Mouse (Mus musculus) embryo, embryonic 10 days (tissue): ENCODE measurements at regions not wholly inside any gene's neighbourhood (a gene's known extent, or its start where the extent isn't known, plus 50 kb on each side); places are given as distances from the start of the nearest gene placed in this dataset.

ENCODE experiments used
- DNase-seq: peaks from one replicate; pipeline ENCODE4 v3.0.0-alpha.2; 2015; ENCODE audit warnings: low spot score

DNA sequence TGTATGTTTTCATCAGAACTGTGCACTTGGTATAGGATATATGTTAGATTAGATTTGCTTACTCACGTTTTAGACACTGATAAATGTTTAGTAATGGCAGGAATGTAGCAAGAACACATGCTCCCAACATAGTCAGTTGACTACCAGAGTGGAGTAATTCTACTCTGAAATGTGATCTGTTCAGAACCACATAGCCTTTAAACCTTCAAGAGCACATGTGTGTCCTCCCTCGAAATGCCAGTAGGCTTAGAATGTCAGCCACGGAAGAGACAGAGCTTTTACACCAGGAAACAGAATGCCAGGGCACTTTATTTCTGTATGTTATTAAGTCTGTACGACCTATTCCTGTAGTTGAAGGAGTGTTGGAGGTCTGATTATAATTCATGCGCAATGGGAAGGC is 51.3 kb upstream of the Cd28 start:
- DNase-seq = no peak

DNA sequence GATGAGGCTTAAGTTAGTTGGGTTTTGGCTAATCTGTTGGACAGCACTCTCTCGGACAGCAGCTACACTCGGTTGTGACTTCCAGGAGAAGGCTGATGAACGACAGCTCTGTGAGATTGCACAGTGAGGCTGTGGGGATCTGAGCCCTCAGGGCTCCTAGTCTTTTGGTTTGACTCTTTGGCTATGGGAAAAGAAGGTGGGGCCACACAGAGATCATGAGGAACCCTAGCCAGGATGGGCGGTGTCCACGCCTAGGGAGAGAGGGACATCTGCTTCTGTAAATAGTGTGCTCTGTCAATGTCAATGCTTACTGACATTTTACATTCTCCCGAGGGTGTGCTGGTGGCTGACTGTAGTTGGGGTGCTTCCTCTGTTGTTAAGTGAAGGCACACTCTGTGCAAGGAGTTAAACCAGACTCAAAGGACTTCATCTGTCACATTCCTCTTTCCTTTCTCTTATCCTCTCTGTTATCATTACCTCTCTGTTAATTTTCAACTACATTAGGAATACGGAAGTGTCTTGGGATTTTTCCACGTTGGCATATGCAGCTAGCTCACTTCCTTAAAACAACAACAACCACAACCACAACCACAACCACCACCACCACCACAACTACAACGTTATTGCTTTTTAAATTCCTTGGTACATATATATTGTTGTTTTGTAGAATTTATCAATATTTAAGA is 54.2 kb upstream of the Cd28 start:
- DNase-seq = no peak

DNA sequence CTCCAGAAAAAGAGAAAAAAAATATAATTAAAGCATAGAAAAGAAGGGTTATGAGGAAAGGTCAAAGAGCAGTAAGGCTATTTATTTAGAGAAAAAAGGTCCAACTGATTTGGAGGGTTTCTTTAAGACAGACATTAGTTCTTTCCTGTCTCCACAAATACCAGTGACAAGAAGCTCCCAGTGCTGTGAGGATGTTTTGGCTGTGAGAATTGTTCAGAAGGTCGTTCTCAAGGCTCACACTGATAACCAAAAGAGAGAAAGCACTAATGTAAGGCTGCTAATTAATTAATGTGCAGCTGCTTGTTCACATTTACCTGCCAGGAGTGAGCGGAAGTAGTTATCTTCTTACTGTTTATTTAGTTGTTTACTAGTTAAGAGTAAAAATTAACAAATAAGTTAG is 54.7 kb upstream of the Cd28 start:
- DNase-seq = no peak

DNA sequence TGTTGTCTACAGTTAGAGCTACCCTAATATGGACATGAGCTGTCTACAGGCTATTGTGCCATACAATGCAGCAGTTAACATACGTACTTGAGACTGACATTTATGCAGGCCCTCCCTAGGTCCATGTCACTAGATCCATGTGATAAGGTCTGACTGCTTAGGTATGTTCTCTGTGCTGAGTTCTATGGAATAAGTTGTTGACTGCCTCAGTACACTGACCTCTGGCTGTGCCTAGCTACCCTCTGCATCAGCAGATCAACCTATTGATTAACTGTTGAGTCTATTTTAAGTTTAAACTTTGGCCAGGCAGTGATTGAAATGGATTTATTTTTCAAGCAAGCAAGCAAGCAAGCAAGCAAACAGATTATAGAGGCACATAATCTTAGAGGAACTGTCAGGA is 57.0 kb upstream of the Cd28 start:
- no peak for DNase-seq

DNA sequence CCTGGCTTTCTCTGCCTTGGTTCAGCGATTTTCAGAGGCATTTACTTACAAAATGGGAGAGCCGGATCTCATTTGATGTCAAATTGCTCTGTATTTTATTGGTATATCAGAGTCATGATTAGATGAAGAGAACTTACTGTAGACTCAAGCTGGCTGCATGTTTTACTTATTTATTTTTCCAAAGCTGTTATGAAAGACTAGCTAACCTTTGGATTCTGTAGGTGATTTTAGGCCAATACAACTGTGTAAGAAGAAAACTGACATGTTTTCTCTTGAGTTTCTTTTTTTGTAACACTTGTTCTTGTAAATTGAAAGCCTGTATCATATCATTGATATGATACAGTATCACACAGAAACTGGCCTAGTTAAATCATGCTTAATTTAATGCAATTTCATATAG is 57.6 kb upstream of the Cd28 start:
- DNase-seq = no peak

DNA sequence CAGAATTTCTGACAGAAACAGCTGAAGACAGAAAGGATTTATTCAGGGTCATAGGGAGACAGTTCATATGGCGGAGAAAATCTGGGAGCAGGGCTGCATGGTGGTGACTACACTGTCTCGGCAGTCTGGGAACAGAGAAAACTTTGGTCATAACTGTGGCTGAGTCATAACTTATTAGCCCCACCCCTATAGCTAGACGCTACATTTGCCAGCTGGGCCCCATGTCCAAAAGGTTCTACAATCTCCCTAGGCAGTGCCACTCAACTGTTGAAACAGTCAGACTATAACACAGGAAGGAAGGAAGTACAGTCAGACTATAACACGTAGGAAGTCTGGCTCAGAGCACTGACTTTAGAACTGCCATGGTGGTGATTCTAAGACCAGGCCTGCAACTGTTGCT is 58.2 kb upstream of the Cd28 start:
- DNase-seq = no peak

DNA sequence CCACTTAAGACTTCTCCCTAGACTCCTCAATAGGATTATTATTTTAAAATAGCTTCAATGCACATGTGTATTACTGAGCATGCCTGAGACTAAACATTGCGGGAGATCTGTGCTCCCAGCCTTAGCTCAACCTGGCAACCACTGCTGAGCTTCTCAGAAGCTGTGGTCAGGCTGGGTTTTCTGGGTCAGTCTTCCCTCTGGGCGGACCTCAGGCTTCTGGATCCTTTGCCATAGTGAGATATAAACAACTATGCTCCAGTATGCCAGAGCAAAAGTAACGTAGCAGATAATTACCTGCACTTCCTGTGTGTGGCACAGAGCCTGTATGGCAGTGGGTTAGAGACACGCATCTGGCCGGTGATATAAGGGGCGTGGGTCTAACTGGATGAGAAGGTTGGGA is 59.1 kb upstream of the Cd28 start:
- no peak for DNase-seq

DNA sequence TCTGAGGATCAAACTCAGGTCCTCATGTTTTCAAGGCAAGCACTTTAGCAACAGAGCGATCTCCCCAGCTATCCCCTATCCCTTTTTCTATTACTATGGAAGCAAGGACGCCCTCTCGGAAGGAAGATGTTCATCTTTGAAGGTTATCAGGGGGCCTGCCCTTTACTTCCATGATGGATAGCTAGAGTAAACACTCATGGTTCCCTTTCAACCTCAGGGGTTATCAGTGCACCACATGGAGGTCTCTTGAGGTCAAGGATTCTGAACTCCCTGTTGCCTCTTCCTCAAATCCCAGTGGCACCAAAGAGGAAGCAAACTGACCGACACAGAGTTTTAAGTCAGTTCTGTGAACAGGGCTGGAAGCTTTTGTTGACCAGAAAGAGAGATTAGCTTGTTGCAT is 59.6 kb upstream of the Cd28 start:
- no peak for DNase-seq

DNA sequence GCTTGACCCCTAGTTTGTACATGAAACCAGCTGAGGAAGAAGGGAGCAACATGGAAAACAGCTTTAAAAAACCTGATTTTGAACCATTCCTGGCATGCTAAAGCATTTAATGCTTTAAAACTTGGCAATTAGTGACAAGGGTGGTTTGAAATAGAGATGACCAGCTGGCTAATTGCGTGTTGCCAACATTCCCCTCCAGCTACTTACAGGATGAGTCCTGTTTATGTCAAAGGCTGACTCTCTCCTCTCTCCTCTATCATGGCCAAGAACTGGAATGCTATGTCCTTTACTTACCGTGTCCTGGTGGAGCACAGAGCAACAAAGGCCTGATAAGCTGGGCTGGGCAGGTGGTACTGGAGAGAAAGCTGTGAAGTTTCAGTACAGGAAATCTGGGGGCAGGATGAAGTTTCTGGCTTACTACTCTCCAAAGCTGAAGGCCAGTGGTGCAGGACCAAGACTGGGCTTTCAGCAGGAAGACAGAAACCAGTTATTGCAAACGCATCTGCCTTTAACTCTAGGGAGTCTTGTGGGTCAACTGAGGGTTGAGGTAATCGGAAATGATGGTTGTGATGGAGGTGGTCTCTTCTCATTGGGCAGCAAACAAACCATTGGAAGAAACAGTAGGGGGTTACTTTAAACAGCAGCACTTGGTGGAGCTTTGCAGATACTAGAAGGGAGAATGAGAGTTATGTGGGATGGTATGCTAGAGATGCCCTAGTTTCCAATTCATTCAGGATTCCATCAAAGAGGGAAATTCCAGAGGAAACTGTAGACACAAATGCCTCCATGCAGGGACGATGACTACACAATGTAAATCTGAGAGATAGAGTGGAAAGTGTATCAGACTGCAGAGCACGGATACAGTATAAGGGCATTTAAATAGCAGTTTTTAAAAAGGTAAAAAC is 60.7 kb upstream of the Cd28 start:
- no peak for DNase-seq

DNA sequence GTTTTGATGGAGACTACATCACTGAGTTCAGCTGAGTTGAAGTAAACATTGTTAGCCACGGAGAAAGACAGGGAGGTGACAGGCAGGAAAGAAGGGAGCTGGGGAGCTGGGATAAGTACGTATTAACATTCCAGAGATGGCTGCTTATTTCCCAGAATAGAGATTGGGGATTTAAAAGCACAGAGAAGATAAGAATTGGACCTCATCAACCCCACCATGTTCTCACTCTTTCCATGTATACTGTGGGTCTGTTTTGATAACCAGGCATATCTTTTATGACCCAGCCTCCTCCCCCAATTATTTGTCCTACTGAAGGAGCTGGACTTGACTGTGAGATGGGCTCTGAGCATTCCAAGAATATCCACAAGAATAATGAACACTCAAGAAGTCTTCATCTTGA is 61.4 kb upstream of the Cd28 start:
- DNase-seq = no peak

DNA sequence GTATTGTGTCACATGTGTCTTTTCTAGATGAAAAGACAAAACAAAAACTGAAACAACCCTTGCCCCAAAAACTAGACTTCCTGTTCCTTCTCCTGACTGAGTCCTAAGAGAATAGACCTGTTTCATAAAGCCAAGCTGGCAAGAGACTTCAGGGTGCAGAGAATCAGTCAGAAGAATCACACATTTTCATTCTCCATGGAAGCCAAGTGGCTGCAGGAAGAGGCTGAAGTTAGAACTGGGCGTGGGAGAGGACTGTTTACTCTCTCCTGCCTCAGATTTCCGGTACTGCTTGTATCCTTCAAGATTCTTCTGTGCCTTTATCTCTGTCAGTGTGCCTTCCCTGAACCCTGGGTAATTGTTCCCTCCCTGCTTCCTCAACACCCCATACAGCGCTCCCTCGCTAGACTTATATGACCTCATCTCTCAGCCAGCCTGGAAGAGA is 64.0 kb upstream of the Cd28 start:
- no peak for DNase-seq

DNA sequence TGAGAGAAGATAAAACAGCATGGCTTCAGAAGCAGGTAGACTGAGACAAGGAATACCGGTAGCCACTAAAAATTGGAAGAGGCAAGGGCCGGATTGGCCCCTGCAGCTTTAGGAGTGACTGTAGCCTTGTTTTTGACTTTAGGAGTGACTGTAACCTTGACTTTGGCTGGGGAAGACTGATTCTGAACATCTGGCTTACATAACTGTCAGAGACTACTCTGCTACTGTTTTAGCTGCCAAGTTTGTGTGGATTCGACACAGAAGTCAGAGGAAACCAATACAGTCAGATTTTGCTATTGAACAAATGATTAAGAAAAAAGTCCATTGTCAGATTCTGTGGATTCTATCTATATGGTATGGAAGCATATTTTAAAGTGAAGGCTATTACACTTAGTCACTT is 66.4 kb upstream of the Cd28 start:
- no peak for DNase-seq

DNA sequence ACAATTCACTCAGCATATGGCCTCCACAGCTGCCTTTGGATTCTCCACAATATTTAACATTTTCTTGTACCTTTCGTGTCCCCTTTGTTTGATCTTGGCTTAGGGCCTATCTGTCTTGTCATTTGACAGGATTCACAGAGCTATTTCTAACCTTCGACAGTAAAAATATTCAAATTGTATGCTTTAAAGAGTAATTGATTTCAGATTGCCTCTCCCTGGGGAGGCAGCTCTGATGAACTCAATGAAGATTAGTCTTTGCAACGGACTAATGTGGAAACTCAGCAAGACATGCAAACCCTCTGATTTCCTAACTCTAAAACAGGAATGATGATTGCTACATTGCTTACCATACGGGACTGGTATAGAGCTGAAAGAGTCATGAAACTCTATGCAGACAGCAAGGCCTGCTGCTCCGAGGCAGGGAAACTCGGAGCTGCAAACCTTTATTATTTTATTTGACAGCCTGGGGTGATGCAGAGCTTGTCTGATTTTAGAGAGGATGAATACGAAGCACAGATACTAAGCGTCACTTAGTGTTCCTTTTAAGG is 67.2 kb upstream of the Cd28 start:
- DNase-seq = no peak

DNA sequence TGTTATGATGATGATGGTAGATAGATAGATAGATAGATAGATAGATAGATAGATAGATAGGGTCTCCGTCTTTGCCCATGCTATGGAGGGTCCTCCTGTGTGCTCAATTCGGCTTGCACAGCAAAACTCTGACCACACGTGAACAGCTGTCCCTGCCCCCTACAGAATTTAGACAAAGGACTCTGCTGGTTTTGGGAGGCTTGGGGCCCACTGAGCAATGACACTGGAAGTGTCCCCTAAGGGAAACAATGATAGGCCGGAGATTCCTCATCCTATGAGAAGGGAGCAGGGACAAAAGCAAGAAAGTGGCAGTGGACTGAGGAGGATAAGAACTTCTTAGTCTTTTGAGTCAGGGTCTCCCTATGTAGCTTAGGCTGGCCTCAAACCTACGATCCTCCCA is 69.8 kb upstream of the Cd28 start:
- no peak for DNase-seq

DNA sequence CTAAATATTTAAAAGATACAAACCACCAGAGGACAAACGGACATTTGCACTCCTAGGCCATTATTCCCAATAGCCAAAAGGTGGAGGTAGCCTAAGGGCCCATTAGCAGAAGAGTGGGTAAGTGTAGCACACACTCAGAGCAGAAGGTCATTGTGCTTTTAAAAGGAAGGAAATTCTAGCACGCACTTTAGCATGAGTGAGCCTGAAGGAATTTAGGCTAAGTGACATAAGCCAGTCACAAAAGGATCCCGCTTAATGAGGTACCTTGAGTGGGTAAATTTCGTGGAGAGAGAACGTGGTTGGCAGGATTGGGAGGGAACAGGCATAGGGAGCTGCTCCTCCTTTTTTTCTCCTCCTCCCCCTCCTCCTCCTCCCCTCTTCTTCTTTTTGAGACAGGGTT is 70.4 kb upstream of the Cd28 start:
- no peak for DNase-seq

DNA sequence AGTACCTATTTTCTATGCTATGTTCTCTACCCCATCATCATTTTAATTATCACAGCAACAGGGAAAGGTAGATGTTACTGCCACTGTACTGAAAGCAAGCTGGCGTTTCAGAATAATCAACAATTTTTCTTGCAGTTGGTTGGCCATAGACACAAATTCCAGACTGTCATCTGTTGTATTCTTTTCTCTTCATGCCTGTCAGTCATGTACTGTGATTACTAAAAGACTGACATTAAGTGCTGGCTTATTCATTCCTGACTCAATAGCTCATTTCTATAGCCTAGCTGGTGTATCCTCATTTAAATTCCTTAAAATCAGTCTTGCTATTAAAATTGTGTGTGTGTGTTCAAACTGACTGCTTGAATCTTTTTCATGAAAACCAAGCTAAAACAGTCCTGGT is 71.4 kb upstream of the Cd28 start:
- DNase-seq = no peak

DNA sequence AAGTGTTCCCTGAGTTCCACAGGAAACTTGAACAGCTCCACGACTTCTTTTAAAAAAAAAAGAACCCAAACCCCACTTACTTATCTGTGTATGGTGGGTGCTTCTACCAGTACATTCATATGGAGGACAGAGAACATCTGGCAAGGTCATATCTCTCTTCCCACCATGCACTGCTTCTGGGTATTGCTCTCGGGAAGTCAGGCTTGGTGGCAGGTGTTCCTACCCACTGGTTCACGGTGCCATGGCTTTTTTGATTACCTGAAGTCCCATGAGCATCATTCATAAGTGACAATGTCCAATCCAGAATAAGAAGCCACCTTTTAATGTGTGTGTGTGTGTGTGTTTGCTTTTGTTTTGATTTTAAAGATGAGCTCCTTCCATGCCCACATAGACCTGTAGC is 73.8 kb upstream of the Cd28 start:
- no peak for DNase-seq

DNA sequence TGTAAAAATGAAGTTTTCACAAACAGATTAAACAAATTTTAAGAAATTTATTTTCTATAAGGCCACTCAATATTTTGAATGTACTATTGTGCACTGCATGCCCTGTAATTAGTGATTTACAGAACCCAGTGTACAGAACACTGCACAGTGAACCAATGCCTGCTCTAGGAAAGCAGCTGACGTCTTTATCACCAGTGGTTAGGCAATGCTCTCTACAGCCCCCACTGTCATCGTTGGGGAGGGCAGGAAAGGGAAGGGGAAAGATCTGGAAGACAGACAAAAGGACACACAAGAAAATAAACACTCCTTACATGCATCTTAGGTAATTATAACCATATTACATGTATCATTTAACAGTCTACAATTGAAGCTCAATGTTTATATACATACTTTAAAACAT is 74.4 kb upstream of the Cd28 start:
- no peak for DNase-seq

DNA sequence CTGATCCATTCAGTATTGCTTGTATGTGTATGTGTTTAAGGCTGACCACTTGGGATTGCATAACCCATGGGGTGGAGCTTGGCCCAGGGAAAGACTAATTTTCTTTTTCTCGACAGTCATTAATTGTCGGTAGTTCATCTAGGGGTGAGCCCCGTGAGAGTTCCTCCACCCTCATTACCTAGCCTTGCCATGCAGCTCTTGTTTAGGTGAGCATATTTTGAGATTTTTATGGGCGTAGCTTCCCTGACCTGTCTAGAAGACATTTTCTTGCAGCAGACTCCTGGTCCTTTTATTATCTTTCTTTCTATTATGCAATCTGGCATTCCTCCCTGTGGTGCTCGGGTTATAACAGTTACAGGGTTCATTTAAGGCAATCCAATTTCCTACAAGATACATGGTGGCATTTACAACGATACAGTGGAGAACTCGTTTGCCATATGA is 74.4 kb upstream of the Raph1 start:
- DNase-seq = no peak

DNA sequence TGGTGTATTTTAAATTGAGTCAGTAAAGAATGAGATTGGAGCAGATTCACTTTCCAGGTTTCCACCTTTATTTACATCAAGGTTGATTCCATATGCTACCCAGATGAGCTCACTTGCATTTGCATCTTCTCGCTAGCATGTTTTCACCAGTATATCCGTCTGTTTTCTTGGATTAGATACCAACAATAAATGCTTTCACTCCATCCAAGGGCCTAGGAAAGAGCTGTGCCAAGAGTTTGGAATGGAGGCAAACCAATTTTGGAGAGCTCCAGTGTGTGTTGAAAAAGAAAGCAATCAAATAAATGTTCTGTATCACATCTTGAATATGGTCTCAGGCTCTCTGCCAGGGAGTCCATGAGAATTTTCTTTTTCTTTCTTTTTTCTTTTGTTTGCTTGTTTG is 72.6 kb upstream of the Raph1 start:
- no peak for DNase-seq

DNA sequence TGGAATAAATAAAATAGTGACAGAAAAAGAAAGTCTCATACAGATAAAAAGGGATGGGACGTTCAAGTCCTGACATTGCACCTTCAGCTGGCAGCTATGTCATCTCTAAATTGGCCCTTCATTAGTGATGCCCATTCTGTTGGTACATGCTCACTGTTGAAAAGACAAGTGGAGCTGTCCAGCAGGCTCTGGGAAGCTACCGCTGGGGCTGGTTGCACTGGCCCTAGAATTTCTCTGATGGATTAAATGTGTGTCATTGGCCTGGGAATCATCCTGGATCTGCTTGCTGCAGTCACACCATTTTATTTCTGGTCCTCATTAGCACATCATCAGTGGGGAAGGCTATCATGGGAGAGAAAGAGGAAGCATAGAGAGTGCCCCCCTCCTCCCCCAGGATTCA is 72.2 kb upstream of the Raph1 start:
- no peak for DNase-seq

DNA sequence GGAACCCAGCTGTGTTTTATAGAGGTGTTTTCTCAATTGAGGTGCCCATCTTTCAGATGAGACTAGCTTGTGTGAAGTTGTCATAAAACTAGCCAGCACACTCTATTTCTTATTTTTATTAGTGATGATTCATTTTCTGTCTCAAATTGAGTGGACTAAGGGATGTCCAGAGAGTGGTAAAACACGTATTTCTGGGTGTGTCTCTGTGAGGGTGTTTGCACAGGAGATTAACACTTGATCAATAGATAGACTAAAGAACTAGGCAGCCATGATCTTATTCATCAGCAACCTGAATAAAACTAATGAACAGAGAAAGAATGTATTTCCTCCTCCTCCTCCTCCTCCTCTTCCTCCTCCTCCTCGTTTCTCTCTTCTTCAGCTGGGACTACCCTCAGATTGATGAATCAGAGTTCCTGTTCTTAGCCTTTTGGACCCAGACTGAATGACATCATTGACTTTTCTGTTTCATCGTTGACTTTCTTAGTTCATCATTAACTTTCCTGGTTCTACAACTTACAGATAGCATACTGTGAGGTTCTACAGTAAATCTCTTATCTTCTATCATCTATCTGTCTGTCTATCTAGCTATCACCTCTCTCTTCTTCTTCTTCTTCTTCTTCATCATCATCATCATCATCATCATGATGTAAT is 70.0 kb upstream of the Raph1 start:
- DNase-seq = no peak
